Mouse (Mus musculus) ovary, postnatal 14 days (tissue): ENCODE results near the gene Slc39a8.

Experiments used
- DNase-seq: peaks from one replicate; pipeline ENCODE4 v3.0.0; 2022; ENCODE audit warnings: low spot score

The Slc39a8 gene

GRCm38 (mm10) chr3:135825016-135825753, at the start of gene Slc39a8:
Gene Slc39a8 (plus strand): TSS chr3:135825279.
- DNase-seq, result peak; percentile 56

GRCm38 (mm10) chr3:135785065-135785464, 40.0 kb upstream of the Slc39a8 start:
- no peak for DNase-seq

DNA sequence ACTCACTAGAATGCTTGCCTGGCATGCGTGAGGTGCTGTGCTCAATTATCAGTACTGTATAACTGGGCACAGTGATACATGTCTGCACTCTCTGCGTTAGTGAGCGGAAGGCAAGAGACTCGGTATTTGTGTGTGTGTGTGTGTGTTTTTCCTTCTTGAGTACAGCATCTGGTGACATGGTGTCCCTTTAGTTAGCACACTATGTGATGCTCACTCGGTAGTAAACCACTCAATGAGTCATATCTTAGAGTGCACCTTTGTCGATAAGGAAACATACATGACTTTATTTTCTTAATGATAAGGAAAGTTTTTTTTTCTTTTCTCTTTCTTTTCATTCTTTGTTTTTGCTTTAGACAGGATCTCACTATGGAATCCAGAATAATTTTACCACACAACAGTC, 29.0 kb upstream of the Slc39a8 start:
- DNase-seq, result no peak

DNA sequence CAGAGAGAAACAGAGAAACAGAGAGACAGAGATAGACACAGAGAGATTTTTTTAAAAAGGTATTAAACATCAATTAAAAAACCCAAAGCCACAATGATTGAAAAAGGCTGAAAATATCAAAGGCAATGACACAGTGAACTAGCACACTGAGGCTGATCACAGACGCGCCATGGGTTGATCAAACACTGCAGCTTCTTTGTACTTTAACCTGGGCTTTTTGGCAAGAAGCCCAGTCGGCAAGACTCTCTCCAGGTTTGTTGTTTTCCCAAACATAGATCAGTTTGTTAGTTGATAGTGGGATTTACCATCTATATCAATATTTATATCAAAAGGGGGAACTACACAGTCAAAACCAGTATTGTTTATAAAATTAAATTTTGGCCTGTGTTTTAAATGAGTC, 26.8 kb upstream of the Slc39a8 start:
- DNase-seq, result no peak

DNA sequence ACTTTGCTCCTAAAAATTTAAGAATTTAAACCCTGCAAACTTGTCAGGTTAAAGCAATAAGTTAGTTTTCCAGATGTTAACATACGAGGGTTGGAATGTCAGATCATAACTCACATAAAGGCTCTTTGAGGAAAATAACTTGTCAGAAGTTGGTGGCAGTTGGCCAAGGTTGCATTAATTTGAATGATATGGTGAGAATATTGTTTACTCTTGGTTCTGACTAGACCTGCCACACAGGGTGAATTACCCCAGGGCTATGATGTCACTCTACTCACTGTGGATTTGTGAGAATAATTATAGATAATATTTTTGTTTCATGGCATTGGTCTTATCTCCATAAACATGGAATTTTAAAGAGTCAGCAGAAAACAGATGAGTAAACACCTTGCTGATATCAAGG, 26.4 kb upstream of the Slc39a8 start:
- no peak for DNase-seq

DNA sequence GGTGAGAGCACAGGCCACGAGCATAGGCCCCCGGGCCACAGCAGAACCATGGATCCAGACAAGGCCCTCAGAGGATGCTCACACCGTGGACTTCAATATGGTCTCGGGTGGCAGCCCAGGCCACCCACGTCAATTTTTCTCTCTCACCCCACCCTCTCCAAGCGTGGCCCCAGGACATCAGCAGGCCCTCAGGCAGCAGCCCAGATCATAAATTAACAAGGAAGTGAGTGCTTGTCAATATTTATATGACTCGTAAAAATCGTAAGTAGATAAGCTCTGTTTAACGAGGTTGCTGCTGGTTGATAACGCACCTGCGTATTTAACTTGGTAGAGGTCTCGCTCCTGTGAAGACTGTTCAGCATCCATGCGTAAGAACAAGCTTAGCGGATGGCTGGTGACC, 10.4 kb upstream of the Slc39a8 start:
- no peak for DNase-seq

DNA sequence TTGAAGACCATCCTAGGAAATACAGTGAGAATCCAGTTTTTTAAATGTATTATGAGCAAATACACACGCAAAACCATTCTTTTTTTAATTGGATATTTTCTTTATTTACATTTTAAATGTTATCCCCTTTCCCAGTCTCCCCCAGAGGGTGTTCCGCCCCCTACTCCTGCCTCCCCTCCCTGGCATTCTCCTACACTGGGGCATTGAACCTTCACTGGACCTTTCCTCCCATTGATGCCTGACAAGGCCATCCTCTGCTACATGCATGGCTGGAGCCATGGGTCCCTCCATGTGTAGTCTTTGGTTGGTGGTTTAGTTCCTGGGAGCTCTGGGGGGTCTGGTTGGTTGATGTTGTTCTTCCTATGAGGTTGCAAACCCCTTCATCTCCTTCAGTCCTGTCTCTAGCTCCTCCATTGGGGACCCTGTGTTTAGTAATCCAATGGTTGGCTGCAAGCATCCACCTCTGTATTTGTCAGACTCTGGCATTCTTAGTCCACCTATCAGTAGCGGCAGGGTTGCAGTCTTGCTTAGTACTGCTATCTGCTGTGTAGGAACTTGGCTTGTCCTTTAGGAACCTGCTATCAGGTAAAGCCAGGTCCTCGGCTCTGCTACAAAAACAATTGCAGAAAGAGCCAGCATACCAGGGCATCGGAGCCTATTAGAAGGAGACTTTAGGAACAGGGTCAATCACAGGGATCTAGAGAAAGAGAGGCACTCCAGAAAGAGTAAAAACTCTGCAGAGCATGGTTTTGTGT, 8.9 kb upstream of the Slc39a8 start:
- DNase-seq, result no peak

- DNase-seq, result no peak
Observed at GRCm38 (mm10) chr3:135817124-135817523, 8.0 kb upstream of the Slc39a8 start.

DNA sequence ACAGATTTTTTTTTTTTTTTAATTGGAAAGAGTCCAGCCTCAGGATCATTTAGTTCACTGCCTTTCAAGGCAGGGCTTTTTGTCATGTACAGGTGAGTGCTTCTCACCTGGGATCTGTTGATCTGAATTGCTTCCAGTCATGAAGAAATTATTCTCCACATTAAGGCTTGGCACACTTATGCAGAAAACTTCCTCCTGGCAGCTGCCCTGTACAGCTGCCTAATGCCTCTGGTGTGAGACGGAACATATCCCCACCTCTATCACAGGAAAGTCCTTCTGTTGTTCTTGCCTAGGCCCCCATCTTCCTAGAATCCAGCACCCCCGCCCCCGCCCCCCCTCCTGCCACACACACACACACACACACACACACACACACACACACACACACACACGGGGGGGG, 643 bp upstream of the Slc39a8 start:
- DNase-seq, result no peak

DNA sequence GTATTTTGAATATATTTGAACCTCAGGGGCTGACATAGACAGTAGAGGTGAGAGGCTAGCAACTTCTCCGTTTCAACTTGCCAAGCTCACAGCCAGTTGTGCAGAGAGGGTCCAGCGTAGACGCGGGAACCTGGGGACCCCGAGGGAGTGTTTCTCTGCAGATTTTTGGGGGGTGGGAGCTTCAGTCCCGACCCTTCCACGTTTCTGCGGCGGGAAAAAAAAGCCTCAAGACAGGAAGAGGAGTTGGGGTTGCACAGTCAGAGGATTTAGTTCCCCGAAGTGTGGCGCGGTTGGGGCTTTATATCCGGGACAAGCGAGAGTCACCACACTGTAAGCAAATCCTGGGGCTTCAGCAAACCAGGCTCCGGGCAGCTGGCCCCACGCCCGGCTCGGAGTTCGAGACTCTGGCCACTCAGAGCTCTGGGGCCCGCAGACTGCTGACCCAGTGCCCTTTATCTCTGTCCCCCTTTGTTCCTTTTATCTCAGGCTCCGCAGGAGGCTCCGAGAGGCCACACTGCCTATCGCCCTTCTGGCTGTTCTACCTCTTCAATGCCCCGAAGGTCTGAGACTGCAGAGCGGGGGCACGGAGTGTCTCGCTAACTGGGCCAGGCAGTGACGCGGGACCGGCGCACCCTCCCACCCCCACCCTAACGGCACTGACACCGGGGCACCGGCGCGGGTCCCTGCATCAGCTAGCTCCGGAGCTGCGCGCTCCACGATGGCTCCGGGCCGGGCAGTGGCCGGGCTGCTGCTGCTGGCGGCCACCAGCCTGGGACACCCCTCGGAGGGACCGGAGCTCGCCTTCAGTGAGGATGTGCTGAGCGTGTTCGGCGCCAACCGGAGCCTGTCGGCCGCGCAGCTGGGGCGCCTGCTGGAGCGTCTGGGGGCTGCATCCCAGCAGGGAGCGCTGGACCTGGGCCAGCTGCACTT, 940 bp downstream of the Slc39a8 start:
- peak; percentile 21 for DNase-seq

- no peak for DNase-seq
Observed at GRCm38 (mm10) chr3:135826684-135827249, 1.7 kb downstream of the Slc39a8 start.

DNA sequence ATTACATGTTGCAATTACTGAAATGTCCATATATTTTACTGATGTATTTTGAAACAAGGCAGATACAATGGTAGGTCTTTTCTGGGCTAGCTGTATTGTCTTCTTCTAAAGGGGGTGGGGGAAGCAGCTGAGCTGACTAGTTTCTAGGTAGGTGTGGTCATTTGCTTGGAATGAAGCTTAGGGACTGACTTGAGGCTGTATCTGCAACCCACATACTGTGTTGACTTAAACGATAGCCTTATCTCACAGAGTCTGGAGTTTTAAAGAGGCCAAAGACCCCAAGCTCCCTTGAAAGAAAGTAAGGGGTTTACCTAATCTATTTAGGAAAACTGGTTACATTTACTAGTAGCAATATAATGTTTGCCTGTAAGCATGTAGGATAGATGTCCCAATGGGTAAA, 2.9 kb downstream of the Slc39a8 start:
- no peak for DNase-seq

DNA sequence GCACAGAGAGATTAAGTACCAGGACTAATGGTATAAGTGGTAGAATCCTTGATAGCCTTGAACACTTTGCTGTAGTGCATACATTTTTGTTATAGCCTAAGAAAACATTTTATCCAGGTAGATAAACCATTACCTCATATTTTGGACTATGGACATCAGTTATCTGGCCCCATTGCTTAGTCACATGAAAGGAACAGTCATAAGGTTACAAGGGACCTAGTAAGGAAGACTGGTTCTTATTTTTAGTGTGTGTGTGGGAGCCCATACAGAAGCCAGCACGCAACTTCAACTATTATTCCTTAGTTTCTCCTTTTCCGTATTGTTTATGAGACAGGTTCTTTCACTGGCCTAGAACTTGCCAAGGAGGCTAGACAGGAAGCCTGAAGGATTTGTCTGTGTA, 7.4 kb downstream of the Slc39a8 start:
- DNase-seq, result no peak

GRCm38 (mm10) chr3:135832907-135833306, 7.8 kb downstream of the Slc39a8 start:
- no peak for DNase-seq

- DNase-seq, result no peak
Observed at GRCm38 (mm10) chr3:135834988-135835387, 9.9 kb downstream of the Slc39a8 start.

DNA sequence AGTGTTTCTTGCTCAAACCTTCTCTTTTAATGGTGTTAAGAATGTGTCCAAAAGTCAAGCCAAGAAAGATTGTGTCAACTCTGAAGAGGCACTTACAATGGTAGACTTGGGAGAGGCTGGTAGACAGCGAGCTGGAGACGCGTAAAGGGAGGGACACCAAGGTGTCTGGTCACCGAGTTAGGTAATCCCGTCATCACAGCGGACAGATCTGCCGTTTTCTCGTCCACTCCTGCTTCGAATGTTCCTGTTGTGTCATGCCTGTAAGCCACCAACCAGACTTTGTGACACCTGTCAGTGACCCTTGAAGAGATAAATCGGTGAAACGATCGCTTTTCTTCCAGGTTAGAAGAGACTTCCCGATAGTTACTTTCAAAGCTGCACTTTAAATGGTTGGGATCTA, 14.5 kb downstream of the Slc39a8 start:
- no peak for DNase-seq

DNA sequence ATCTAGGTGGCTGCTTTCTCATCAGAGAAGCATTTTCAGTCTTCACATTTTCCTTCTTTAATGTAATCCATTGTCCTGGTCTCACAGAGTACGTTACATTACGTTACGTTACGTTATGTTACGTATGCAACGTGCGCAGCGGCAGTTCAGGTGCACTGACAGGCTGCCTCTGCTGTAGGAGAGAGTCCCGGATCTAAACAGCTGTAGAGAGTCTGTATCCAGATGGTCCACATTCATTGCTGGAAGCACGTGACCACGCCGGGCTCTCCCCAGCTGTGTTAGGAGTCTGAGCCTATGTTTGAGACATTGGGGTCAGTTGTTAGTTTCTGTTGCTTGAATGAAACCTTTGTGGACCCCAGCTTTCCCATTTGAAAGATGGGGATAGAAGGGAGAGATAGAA, 15.1 kb downstream of the Slc39a8 start:
- no peak for DNase-seq

- DNase-seq, result no peak
Observed at GRCm38 (mm10) chr3:135841716-135842511, 16.8 kb downstream of the Slc39a8 start.

DNA sequence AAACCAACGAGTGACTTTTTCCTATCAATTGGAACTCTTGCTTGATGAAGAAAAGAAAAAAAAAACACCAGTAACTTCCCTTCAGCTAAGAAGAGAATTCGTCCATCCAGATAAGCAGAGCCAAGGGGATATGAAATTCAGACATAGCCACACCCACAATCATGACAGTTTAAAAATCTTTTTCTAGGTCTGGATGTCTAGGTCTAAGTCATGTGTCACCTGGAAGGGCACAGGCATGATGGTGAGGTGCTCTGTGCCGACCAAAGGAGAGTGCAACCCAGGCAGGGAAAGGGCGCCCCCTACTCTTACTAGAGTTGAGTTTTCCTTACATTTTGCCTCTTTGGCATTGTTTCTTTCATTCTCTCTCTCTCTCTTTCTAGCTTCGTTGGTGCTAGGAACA, 18.1 kb downstream of the Slc39a8 start:
- DNase-seq, result no peak

GRCm38 (mm10) chr3:135843707-135844106, 18.6 kb downstream of the Slc39a8 start:
- DNase-seq, result no peak

- no peak for DNase-seq
Observed at GRCm38 (mm10) chr3:135844835-135845234, 19.8 kb downstream of the Slc39a8 start.
